ENCODE assay signal across 23 mouse cellular contexts in the genomic region with DNA sequence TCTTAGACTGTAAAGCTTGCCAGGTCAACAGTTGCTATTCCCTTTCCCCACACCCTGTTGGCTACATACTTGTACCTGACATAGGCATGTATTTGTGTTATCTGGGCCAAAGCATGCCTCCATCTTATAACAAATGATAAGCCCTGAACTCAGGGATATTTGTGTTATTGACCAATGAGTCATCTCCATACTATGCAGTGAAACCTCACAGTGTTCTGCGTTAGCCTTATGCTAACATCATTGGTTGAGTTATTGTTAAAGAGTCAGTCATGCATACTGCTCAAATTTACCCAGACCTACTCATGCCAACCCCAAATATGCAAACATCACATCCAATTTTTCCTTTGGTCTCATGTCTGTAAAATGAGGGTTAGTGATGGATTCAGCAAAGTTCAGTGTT.
"Had no signal": no experiment of that assay in that cellular context is flagged by ENCODE, and none has a peak within 500 bp of the region (broad histone marks: within the 10 kb centered on the region; RNA-seq: fewer than 3 reads in every experiment).

No protein-coding gene starts in this region.

- H3K4me1 ChIP-seq: heart, embryonic 10.5 days; heart, embryonic 12.5 days; hindbrain, embryonic 13.5 days; hindbrain, embryonic 15.5 days; kidney, embryonic 15.5 days; limb, embryonic 13.5 days; limb, embryonic 15.5 days had no signal

- H3K9me3 ChIP-seq: heart, embryonic 10.5 days; heart, embryonic 12.5 days; hindbrain, embryonic 13.5 days; hindbrain, embryonic 15.5 days; kidney, embryonic 15.5 days; limb, embryonic 13.5 days; limb, embryonic 15.5 days had no signal

- DNase-seq: gastrocnemius, adult 2 months; gastrocnemius, postnatal 10 days; gastrocnemius, postnatal 25 days; heart, adult 18-20 months; heart, postnatal 10 days; heart, postnatal 4 days; kidney, adult 11 months; kidney, adult 2 months; kidney, adult 9 months; kidney, postnatal 14 days; kidney, postnatal 36 days; layer of hippocampus, adult 9-11 months; layer of hippocampus, postnatal 36 days; left cerebral cortex, postnatal 4 days had no signal

- H3K27ac ChIP-seq: gastrocnemius, adult 2 months; heart, embryonic 10.5 days; hindbrain, embryonic 13.5 days; hindbrain, embryonic 15.5 days; hindbrain, postnatal 0 days; kidney, embryonic 15.5 days; kidney, postnatal 0 days; limb, embryonic 13.5 days; limb, embryonic 15.5 days had no signal

- H3K4me3 ChIP-seq: gastrocnemius, adult 2 months; heart, embryonic 10.5 days; heart, embryonic 12.5 days; hindbrain, embryonic 13.5 days; hindbrain, embryonic 15.5 days; kidney, embryonic 15.5 days; limb, embryonic 13.5 days; limb, embryonic 15.5 days had no signal

- H3K27me3 ChIP-seq: heart, embryonic 12.5 days; hindbrain, embryonic 13.5 days; hindbrain, embryonic 15.5 days; kidney, embryonic 15.5 days; limb, embryonic 13.5 days; limb, embryonic 15.5 days had no signal

- H3K36me3 ChIP-seq: heart, embryonic 10.5 days; heart, embryonic 12.5 days; hindbrain, embryonic 13.5 days; hindbrain, embryonic 15.5 days; kidney, embryonic 15.5 days; limb, embryonic 13.5 days; limb, embryonic 15.5 days had no signal
